Mouse (Mus musculus): ENCODE measurements around the gene Gm21860.

DNA sequence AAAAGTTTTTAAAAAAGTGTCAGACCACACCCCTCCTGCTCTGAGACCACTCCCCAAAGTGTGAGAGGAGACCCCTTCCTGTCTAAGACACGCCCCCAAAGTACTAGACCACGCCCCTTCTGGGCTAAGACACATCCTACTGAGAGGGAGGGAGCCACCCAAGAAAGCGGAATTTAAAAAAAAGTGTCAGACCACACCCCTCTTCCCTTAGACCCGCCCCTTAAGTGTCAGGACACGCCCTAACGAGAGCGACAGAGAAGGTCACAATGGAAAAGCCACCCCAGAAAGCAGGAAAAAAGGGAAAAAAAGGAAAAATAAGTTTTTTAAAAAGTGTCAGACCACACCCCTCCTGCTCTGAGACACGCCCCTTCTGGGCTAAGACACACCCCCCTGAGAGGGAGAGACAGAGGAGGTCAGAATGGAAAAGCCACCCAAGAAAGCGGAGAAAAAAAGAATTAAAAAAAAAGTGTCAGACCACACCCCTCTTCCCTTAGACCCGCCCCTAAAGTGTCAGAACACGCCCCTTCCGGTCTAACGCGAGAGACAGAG is 14.5 kb downstream of the Gm21860 start:
- TF ChIP-seq CTCF (IDR thresholded peaks at IDR 0.05; ENCODE audit: low read depth, low read length) (no peak), POLR2A (IDR thresholded peaks at IDR 0.05; ENCODE audit: borderline replicate concordance, low read depth, low read length) (no peak)

Data from bone marrow macrophage, adult 2 months (primary cell).